Mouse (Mus musculus): ENCODE results near the gene Taar1. TPM values are rescaled to one million over a fixed set of nuclear protein-coding genes. Genes with fewer than 3 reads are reported as not detected.
A peak's percentile ranks its signal among the peaks of the same experiment; 100 is the strongest.

The Taar1 gene
- not detected in 2 replicates for polyA plus RNA-seq (2016; fragmentation: Nextera tagmentation; extraction: Ambion mirVana)

GRCm38 (mm10) chr10:23920056-23920455 is at the start of gene Taar1:
TSS of gene Taar1 (plus strand) at chr10:23920356.
- Histone ChIP-seq H3K27me3 (ENCODE audit: poor library complexity, severe bottlenecking) (no peaks in the 10 kb centered on the region), H3K27ac (no peak within 1 kb of the TSS), H3K36me3 (replicated peaks) (no peaks in the 10 kb centered on the region), H3K9me3 (no peaks in the 10 kb centered on the region), H3K4me3 (no peak within 1 kb of the TSS), H3K4me1 (no peaks in the 10 kb centered on the region)
- WGBS = 92% methylated on average over 4 of the region's 4 CpGs
- no peak for DNase-seq (ENCODE audit: extremely low spot score, low spot score)

GRCm38 (mm10) chr10:23880695-23881094 is 39.5 kb upstream of the Taar1 start:
- Histone ChIP-seq H3K27ac (no peak overlapping the region), H3K36me3 (replicated peaks) (no peaks in the 10 kb centered on the region), H3K4me1 (no peaks in the 10 kb centered on the region), H3K27me3 (ENCODE audit: poor library complexity, severe bottlenecking) (no peaks in the 10 kb centered on the region), H3K4me3 (no peak overlapping the region), H3K9me3 (peaks cover 5% of the 10 kb centered on the region; the same call in 1 of the 2 replicates)
- WGBS = 90% methylated on average over 6 of the region's 6 CpGs
- no peak for DNase-seq (ENCODE audit: extremely low spot score, low spot score)

GRCm38 (mm10) chr10:23884910-23885309 is 35.2 kb upstream of the Taar1 start:
- Histone ChIP-seq H3K9me3 (no peaks in the 10 kb centered on the region), H3K27ac (no peak overlapping the region), H3K4me1 (no peaks in the 10 kb centered on the region), H3K36me3 (replicated peaks) (no peaks in the 10 kb centered on the region), H3K27me3 (ENCODE audit: poor library complexity, severe bottlenecking) (no peaks in the 10 kb centered on the region), H3K4me3 (no peak overlapping the region)
- 86% methylated on average over 1 of the region's 1 CpGs for WGBS
- DNase-seq (ENCODE audit: extremely low spot score, low spot score) = no peak

DNA sequence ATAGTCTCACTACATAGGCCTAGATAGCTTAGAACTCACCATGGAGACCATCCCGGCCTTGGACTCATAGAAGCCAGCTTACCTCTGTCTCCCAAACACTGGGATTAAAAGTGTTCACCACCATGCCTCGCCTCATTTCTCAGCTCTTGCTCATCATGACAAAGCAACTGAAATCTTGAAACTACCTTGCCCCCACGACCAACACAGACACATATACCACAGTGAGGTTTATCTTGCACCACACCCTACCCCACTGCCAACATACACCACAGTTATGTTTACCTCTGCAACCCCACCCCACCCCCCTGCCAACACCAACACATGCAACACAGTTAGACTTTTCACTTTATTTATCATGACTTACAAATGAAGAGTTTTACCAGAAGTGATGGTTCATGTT is 34.1 kb upstream of the Taar1 start:
- Histone ChIP-seq H3K4me3 (no peak overlapping the region), H3K36me3 (replicated peaks) (no peaks in the 10 kb centered on the region), H3K27ac (no peak overlapping the region), H3K9me3 (no peaks in the 10 kb centered on the region), H3K27me3 (ENCODE audit: poor library complexity, severe bottlenecking) (no peaks in the 10 kb centered on the region), H3K4me1 (no peaks in the 10 kb centered on the region)
- DNase-seq (ENCODE audit: extremely low spot score, low spot score) = no peak
- WGBS = 74% methylated on average over 3 of the region's 3 CpGs

GRCm38 (mm10) chr10:23892987-23893386 is 27.2 kb upstream of the Taar1 start:
- Histone ChIP-seq H3K36me3 (replicated peaks) (no peaks in the 10 kb centered on the region), H3K4me1 (peaks cover 4% of the 10 kb centered on the region; the same call in 1 of the 2 replicates), H3K27ac (no peak overlapping the region), H3K27me3 (ENCODE audit: poor library complexity, severe bottlenecking) (no peaks in the 10 kb centered on the region), H3K4me3 (no peak overlapping the region), H3K9me3 (no peaks in the 10 kb centered on the region)
- 91% methylated on average over 1 of the region's 1 CpGs for WGBS
- no peak for DNase-seq (ENCODE audit: extremely low spot score, low spot score)

GRCm38 (mm10) chr10:23894601-23895349 is 25.4 kb upstream of the Taar1 start, which contains the start of gene Vnn1:
TSS of gene Vnn1 (plus strand) at chr10:23894688.
- no peak for DNase-seq (ENCODE audit: extremely low spot score, low spot score)
- no peaks in the 10 kb centered on the region for H3K27me3 ChIP-seq (ENCODE audit: poor library complexity, severe bottlenecking)
- 39% methylated on average over 21 of the region's 21 CpGs for WGBS
- H3K4me3 ChIP-seq = peak within 1 kb of the TSS; percentile 21; the same call in 1 of the 2 replicates
- peak within 1 kb of the TSS; percentile 51; the same call in 1 of the 2 replicates for H3K27ac ChIP-seq
- H3K36me3 ChIP-seq (replicated peaks) = no peaks in the 10 kb centered on the region
- no peaks in the 10 kb centered on the region for H3K9me3 ChIP-seq
- peaks cover 4% of the 10 kb centered on the region; the same call in 1 of the 2 replicates for H3K4me1 ChIP-seq

GRCm38 (mm10) chr10:23895376-23895775 is 24.8 kb upstream of the Taar1 start:
- no peak overlapping the region for H3K27ac ChIP-seq
- 80% methylated on average over 7 of the region's 7 CpGs for WGBS
- no peak overlapping the region for H3K4me3 ChIP-seq
- H3K9me3 ChIP-seq = no peaks in the 10 kb centered on the region
- no peaks in the 10 kb centered on the region for H3K36me3 ChIP-seq (replicated peaks)
- no peak for DNase-seq (ENCODE audit: extremely low spot score, low spot score)
- H3K4me1 ChIP-seq = peaks cover 4% of the 10 kb centered on the region; the same call in 1 of the 2 replicates
- no peaks in the 10 kb centered on the region for H3K27me3 ChIP-seq (ENCODE audit: poor library complexity, severe bottlenecking)

DNA sequence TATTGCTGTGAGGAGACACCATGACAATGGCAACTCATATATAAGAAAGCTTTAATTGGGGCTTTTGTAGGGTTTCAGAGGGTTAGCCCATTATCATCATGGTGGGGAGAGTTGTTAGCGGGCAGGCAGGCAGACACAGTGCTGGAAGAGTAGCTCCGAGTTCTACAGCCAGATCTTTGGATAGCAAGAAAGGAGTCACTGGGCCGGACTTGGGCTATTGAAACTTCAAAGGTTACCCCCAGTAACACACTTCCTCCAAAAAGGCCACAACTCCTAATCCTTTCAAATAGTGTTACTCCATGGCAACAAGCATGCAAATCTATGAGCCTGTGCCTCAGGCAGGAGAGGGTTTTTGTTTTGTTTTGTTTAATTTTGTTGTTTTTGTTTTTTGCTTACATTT is 19.0 kb upstream of the Taar1 start:
- Histone ChIP-seq H3K9me3 (no peaks in the 10 kb centered on the region), H3K4me3 (no peak overlapping the region), H3K27ac (peak overlapping the region; percentile 48; the same call in 1 of the 2 replicates), H3K36me3 (replicated peaks) (no peaks in the 10 kb centered on the region), H3K4me1 (peaks cover 12% of the 10 kb centered on the region; the same call in 1 of the 2 replicates), H3K27me3 (ENCODE audit: poor library complexity, severe bottlenecking) (no peaks in the 10 kb centered on the region)
- no peak for DNase-seq (ENCODE audit: extremely low spot score, low spot score)
- 44% methylated on average over 3 of the region's 3 CpGs for WGBS

DNA sequence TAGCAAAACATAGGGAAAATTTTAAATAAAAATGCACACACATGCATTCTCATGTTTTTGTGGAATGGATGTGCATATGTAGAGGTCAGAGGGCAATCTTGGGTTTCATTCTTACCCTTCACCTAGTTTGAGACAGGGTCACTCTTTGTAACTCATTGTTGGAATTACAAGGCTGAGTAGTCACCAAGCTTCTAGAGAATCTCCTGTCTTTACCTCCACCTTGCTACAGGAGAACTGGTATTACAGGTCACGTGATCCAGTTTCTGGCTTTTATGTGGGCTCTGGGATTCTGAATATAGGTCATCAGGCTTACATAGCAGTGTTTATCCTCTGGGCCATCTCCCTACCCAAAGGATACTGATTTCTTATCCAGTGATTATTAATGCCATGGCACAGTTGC is 14.5 kb upstream of the Taar1 start:
- Histone ChIP-seq H3K4me3 (no peak overlapping the region), H3K36me3 (replicated peaks) (no peaks in the 10 kb centered on the region), H3K9me3 (no peaks in the 10 kb centered on the region), H3K27ac (no peak overlapping the region), H3K27me3 (ENCODE audit: poor library complexity, severe bottlenecking) (no peaks in the 10 kb centered on the region), H3K4me1 (peaks cover 10% of the 10 kb centered on the region; the same call in 1 of the 2 replicates)
- DNase-seq (ENCODE audit: extremely low spot score, low spot score) = no peak
- WGBS = 86% methylated on average over 1 of the region's 1 CpGs

DNA sequence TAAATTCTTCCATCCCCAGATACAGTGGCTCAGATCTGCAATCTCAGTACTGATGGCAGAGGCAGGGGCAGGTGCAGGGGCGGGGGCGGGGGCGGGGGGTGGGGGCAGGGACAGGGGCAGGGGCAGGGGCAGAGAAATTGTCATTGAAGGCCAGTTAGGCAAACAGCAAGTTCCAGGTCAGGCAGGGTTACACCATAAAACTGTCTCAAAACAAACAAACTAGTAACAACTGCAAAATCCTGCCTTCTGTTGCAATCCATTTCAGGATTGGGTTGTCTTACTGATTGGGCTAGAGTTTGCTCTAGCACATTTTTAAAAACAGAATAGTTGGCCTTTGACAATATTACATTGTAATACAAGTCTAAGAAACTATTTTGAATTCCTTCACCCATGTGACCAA is 2.3 kb downstream of the Taar1 start:
- H3K4me1 ChIP-seq = no peaks in the 10 kb centered on the region
- no peak overlapping the region for H3K27ac ChIP-seq
- no peak overlapping the region for H3K4me3 ChIP-seq
- H3K9me3 ChIP-seq = no peaks in the 10 kb centered on the region
- WGBS = 69% methylated on average over 3 of the region's 3 CpGs
- no peak for DNase-seq (ENCODE audit: extremely low spot score, low spot score)
- H3K27me3 ChIP-seq (ENCODE audit: poor library complexity, severe bottlenecking) = no peaks in the 10 kb centered on the region
- H3K36me3 ChIP-seq (replicated peaks) = no peaks in the 10 kb centered on the region

DNA sequence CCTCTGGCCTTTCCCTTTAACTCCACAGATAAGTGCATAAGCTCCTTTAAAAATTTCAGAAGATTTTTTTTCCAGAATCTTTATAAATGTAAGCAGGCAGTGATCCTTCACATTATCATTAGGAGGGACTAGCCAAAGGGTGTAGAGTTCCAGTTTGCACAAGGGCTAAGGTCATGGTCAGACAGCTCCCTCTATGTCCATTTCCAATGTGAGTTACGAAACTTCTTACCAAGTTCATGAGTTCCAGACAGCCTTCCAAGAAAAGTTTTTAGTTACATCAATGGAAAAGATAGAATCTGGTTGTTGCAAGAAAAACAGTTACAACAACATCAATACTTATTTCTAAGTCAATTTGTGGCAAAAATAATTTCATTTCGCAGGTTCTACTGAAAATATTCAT is 3.8 kb downstream of the Taar1 start:
- Histone ChIP-seq H3K36me3 (replicated peaks) (no peaks in the 10 kb centered on the region), H3K4me3 (no peak overlapping the region), H3K9me3 (no peaks in the 10 kb centered on the region), H3K27ac (no peak overlapping the region), H3K27me3 (ENCODE audit: poor library complexity, severe bottlenecking) (no peaks in the 10 kb centered on the region), H3K4me1 (no peaks in the 10 kb centered on the region)
- WGBS = 84% methylated on average over 2 of the region's 2 CpGs
- DNase-seq (ENCODE audit: extremely low spot score, low spot score) = no peak

- H3K4me1 ChIP-seq = peaks cover 9% of the 10 kb centered on the region; the same call in 1 of the 2 replicates
- no peaks in the 10 kb centered on the region for H3K36me3 ChIP-seq (replicated peaks)
- H3K27me3 ChIP-seq (ENCODE audit: poor library complexity, severe bottlenecking) = no peaks in the 10 kb centered on the region
- no peak for DNase-seq (ENCODE audit: extremely low spot score, low spot score)
- H3K9me3 ChIP-seq = no peaks in the 10 kb centered on the region
- no peak overlapping the region for H3K4me3 ChIP-seq
- 51% methylated on average over 4 of the region's 4 CpGs for WGBS
- no peak overlapping the region for H3K27ac ChIP-seq
These were observed 17.5 kb downstream of the Taar1 start for GRCm38 (mm10) chr10:23937613-23938012.

GRCm38 (mm10) chr10:23938312-23938711 is 18.2 kb downstream of the Taar1 start, which contains the start of gene Taar2:
TSS of gene Taar2 (plus strand) at chr10:23938572.
- no peaks in the 10 kb centered on the region for H3K9me3 ChIP-seq
- WGBS = 69% methylated on average over 6 of the region's 6 CpGs
- H3K27ac ChIP-seq = no peak within 1 kb of the TSS
- H3K27me3 ChIP-seq (ENCODE audit: poor library complexity, severe bottlenecking) = no peaks in the 10 kb centered on the region
- H3K36me3 ChIP-seq (replicated peaks) = no peaks in the 10 kb centered on the region
- DNase-seq (ENCODE audit: extremely low spot score, low spot score) = no peak
- H3K4me1 ChIP-seq = peaks cover 9% of the 10 kb centered on the region; the same call in 1 of the 2 replicates
- no peak within 1 kb of the TSS for H3K4me3 ChIP-seq
